Mouse (Mus musculus) small intestine, adult 2 months (tissue): Measurements from ENCODE around the gene Tspan6. TPM values are rescaled to one million over a fixed set of nuclear protein-coding genes. Genes with fewer than 3 reads are reported as not detected.

Experiments
- H3K27ac ChIP-seq: fragments of 200-500 bp; 2 replicates; pipeline ENCODE4 v1.5.1; 2012; ENCODE audit warnings: low read depth, low read length, control low read depth, inconsistent platforms; ENCODE audit not compliant: insufficient read depth
- H3K27me3 ChIP-seq: fragments of 200-500 bp; 2 replicates; pipeline ENCODE4 v1.6.1; 2012; ENCODE audit warnings: mild to moderate bottlenecking, moderate library complexity, low read length, inconsistent platforms; ENCODE audit not compliant: control insufficient read depth, insufficient read depth
- H3K36me3 ChIP-seq: fragments of 200-500 bp; 2 replicates; pipeline ENCODE4 v1.6.1; 2012; ENCODE audit warnings: mild to moderate bottlenecking, low read length, control low read depth, inconsistent platforms; ENCODE audit not compliant: control insufficient read depth, insufficient read depth
- H3K4me1 ChIP-seq: fragments of 200-500 bp; 2 replicates; pipeline ENCODE4 v1.6.1; 2012; ENCODE audit warnings: low read length, inconsistent platforms, mixed read lengths; ENCODE audit not compliant: control insufficient read depth, insufficient read depth, insufficient read length
- H3K4me3 ChIP-seq: fragments of 200-500 bp; 2 replicates; pipeline ENCODE4 v1.5.1; 2012; ENCODE audit warnings: low read depth, mild to moderate bottlenecking, control low read depth, inconsistent platforms, low read length, moderate library complexity
- CTCF ChIP-seq: fragments of 200-500 bp; IDR thresholded peaks from 2 replicates; pipeline ENCODE4 v1.5.1; 2012; ENCODE audit warnings: low read depth, mild to moderate bottlenecking, control low read depth, inconsistent platforms, low read length, moderate library complexity, mixed read lengths; ENCODE audit not compliant: insufficient replicate concordance, insufficient read length; ENCODE audit errors: extremely low read depth
- POLR2A ChIP-seq: fragments of 200-500 bp; IDR thresholded peaks from 2 replicates; pipeline ENCODE4 v1.6.1; 2012; ENCODE audit warnings: low read depth, mild to moderate bottlenecking, control low read depth, inconsistent platforms, low read length, moderate library complexity
- WGBS: fragments of 180-500 bp; shearing (Covaris S2); methylation state at CpG from one replicate; pipeline ENCODE4 v1.1.7; 2018; 5-methylcytosine and 5-hydroxymethylcytosine counted together
- polyA plus RNA-seq: library from polyadenylated mRNA; depleted of rRNA; stranded (reverse); fragments of >200 nt; gene quantifications from 2 replicates; pipeline ENCODE4 v1.2.3, GENCODE M21; 2012

Tspan6 gene
- polyA plus RNA-seq, 1 experiment: 0.80 TPM

DNA sequence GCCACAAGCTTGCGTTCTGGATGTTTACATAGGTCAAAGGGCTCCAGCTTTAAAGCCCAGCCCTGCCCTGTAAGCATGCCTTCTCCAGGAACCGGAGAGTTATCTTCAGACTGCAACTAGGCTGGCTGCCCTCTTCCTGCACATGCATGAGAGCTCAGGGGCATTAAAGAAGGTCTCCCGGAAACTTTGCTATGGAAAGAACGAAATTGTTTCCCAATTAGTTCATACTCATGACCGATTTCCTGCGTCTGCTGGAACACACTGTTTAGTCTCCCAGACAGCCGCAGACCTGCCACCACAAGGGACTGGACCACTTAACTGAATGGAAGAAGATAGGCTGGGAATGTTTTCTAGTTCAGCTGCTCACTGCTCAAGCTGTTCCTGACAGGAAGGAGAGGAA lies 16.0 kb upstream of the Tspan6 start:
- WGBS: 25% methylated on average over 7 of the region's 7 CpGs
- Histone ChIP-seq H3K27me3 (no peaks in the 10 kb centered on the region), H3K4me3 (no peak overlapping the region), H3K36me3 (no peaks in the 10 kb centered on the region), H3K27ac (no peak overlapping the region), H3K4me1 (no peaks in the 10 kb centered on the region)
- TF ChIP-seq CTCF (no peak), POLR2A (no peak)

DNA sequence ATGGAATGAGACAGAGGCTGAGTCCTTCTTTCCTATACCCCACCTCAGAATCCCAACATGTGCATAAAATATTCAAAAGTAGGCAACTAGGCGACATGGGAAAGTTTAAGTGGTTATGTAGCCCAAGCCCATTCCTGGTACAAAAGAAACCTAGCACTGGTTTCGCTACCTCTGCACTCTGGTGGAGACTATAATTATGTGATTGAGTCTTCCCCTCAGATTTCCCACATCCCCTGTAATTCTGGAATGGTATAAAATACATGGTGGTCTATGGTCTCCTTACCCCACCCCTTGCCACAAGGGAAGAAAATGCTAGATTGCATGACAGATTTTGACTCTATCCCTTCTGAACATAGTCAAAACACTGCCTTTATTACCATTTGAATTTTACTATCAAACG lies 14.8 kb upstream of the Tspan6 start:
- H3K27me3 ChIP-seq: no peaks in the 10 kb centered on the region
- no peak overlapping the region for H3K27ac ChIP-seq
- TF ChIP-seq POLR2A (no peak), CTCF (no peak)
- no peak overlapping the region for H3K4me3 ChIP-seq
- 86% methylated on average over 3 of the region's 3 CpGs for WGBS
- no peaks in the 10 kb centered on the region for H3K4me1 ChIP-seq
- no peaks in the 10 kb centered on the region for H3K36me3 ChIP-seq

GRCm38 (mm10) chrX:133911397-133912103 lies 13.3 kb upstream of the Tspan6 start:
- no peak overlapping the region for H3K4me3 ChIP-seq
- H3K27ac ChIP-seq: no peak overlapping the region
- WGBS: 52% methylated on average over 10 of the region's 10 CpGs
- H3K27me3 ChIP-seq: no peaks in the 10 kb centered on the region
- no peak for TF ChIP-seq CTCF
- TF ChIP-seq POLR2A: no peak
- no peaks in the 10 kb centered on the region for H3K4me1 ChIP-seq
- no peaks in the 10 kb centered on the region for H3K36me3 ChIP-seq

DNA sequence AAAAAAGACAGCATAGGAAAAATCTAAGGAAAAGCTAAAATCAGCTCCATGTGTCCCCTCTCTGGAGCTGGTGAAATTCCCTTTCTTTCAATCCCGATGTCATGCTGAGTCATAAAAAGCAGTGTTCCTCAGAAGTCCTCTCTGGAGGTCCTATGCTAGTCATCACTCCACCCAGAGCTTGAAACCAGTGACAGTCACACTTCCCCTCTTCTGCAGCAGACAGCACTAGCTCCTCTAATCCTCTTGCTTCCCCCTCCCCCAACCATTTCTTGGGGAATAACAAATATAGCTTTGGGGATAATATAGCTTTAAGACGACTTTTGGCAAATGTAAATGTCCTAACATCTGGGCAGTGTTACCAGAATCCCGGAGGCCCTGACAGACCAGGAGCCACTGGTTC lies 10.0 kb upstream of the Tspan6 start, which contains the start of gene Srpx2:
Gene Srpx2 (plus strand): TSS at position 166 of the 400 bp plus-strand sequence.
- H3K4me3 ChIP-seq: peak within 1 kb of the TSS; percentile 21; the same call in 1 of the 2 replicates
- WGBS: 33% methylated on average over 3 of the region's 3 CpGs
- H3K36me3 ChIP-seq: no peaks in the 10 kb centered on the region
- TF ChIP-seq POLR2A: no peak
- TF ChIP-seq CTCF: no peak
- H3K4me1 ChIP-seq: no peaks in the 10 kb centered on the region
- no peak within 1 kb of the TSS for H3K27ac ChIP-seq
- no peaks in the 10 kb centered on the region for H3K27me3 ChIP-seq

DNA sequence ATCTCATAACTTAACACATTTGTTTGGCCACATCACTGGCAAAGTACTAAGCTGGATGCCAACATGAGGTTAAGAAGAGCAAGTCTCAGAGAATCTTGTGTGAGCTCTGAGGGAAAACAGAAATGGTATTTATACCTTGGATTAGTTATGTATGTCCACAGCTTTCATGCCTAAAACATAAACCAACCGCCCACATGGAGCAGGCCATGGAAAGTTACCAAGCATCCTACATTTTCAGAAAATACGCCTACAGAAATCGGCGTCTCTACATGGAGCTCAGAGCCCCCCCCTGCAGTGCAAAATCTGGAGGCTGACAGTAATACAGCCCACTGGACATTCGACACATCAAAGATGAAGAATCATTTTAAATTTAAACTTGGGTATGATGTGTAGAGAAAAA lies 10.1 kb downstream of the Tspan6 start:
- WGBS: 89% methylated on average over 5 of the region's 5 CpGs
- H3K4me3 ChIP-seq: no peak overlapping the region
- no peaks in the 10 kb centered on the region for H3K27me3 ChIP-seq
- H3K27ac ChIP-seq: no peak overlapping the region
- H3K4me1 ChIP-seq: no peaks in the 10 kb centered on the region
- H3K36me3 ChIP-seq: no peaks in the 10 kb centered on the region
- TF ChIP-seq POLR2A: no peak
- TF ChIP-seq CTCF: no peak

- H3K27ac ChIP-seq: no peak overlapping the region
- TF ChIP-seq CTCF: no peak
- no peaks in the 10 kb centered on the region for H3K36me3 ChIP-seq
- 73% methylated on average over 3 of the region's 3 CpGs for WGBS
- no peaks in the 10 kb centered on the region for H3K27me3 ChIP-seq
- H3K4me1 ChIP-seq: no peaks in the 10 kb centered on the region
- no peak overlapping the region for H3K4me3 ChIP-seq
Observed at GRCm38 (mm10) chrX:133887308-133887707, 10.9 kb downstream of the Tspan6 start.

GRCm38 (mm10) chrX:133869743-133870142 lies 28.5 kb downstream of the Tspan6 start:
- Histone ChIP-seq H3K4me3 (no peak overlapping the region), H3K4me1 (no peaks in the 10 kb centered on the region), H3K27me3 (no peaks in the 10 kb centered on the region), H3K36me3 (no peaks in the 10 kb centered on the region), H3K27ac (no peak overlapping the region)
- 67% methylated on average over 6 of the region's 6 CpGs for WGBS
- TF ChIP-seq CTCF (no peak), POLR2A (no peak)
